Mouse (Mus musculus) thymus, adult 2 months (tissue): Measurements from ENCODE around the gene Gm45337.

Source experiments
- CTCF ChIP-seq: fragments of 200-500 bp; IDR thresholded peaks from 2 replicates; pipeline ENCODE4 v1.5.1; 2012; ENCODE audit warnings: mild to moderate bottlenecking, control low read depth, low read length, moderate library complexity, borderline replicate concordance; ENCODE audit not compliant: control insufficient read depth, poor library complexity, insufficient read depth; ENCODE audit errors: extremely low read depth
- POLR2A ChIP-seq: fragments of 200-500 bp; IDR thresholded peaks from 2 replicates; pipeline ENCODE4 v1.6.1; 2012; ENCODE audit warnings: mild to moderate bottlenecking, low read length, control low read depth, moderate library complexity; ENCODE audit not compliant: control insufficient read depth, poor library complexity, insufficient read depth; ENCODE audit errors: extremely low read depth

- TF ChIP-seq POLR2A (no peak), CTCF (no peak)
These were observed 15.0 kb upstream of the Gm45337 start for GRCm38 (mm10) chr7:142159366-142159765.
